Mouse (Mus musculus) adrenal gland, adult 18-20 months (tissue): Measurements from ENCODE around the gene Tmem258. TPM values are rescaled to one million over a fixed set of nuclear protein-coding genes. Genes with fewer than 3 reads are reported as not detected.

Experiments used
- DNase-seq, 2 experiments: peaks; one replicate each; pipeline ENCODE4 v3.0.0; 2021 to 2022; ENCODE audit warnings: low spot score in 2 of 2
- total RNA-seq, 2 experiments: library from RNA; stranded (reverse); gene quantifications; 1 replicate in 1 of 2; 2 replicates in 1 of 2; pipeline ENCODE4 v1.2.3; 2021

Gene Tmem258
- total RNA-seq, 2 experiments from 2014 or later, result 139 to 159 TPM

GRCm38 (mm10) chr19:10219593-10219992 lies 15.8 kb downstream of the Tmem258 start:
- DNase-seq, result no peak

GRCm38 (mm10) chr19:10221585-10221984 lies 17.8 kb downstream of the Tmem258 start:
- no peak for DNase-seq

GRCm38 (mm10) chr19:10222656-10223055 lies 18.8 kb downstream of the Tmem258 start:
- DNase-seq, result no peak

GRCm38 (mm10) chr19:10223561-10223960 lies 19.7 kb downstream of the Tmem258 start:
- DNase-seq, result no peak

- DNase-seq, result no peak
Measured at GRCm38 (mm10) chr19:10224637-10225453, 21.0 kb downstream of the Tmem258 start.

- DNase-seq, result no peak
Measured at GRCm38 (mm10) chr19:10225767-10226166, 22.0 kb downstream of the Tmem258 start.

- no peak for DNase-seq
Measured at GRCm38 (mm10) chr19:10231016-10231415, 27.2 kb downstream of the Tmem258 start.

GRCm38 (mm10) chr19:10231871-10232270 lies 28.1 kb downstream of the Tmem258 start:
- DNase-seq, result no peak

GRCm38 (mm10) chr19:10232327-10233017 lies 28.7 kb downstream of the Tmem258 start:
- no peak for DNase-seq

GRCm38 (mm10) chr19:10235784-10236565 lies 32.2 kb downstream of the Tmem258 start:
- DNase-seq, result no peak

- DNase-seq, result no peak
Measured at GRCm38 (mm10) chr19:10238477-10238876, 34.7 kb downstream of the Tmem258 start.

- DNase-seq, result no peak
Measured at GRCm38 (mm10) chr19:10239419-10239818, 35.6 kb downstream of the Tmem258 start.

- no peak for DNase-seq
Measured at GRCm38 (mm10) chr19:10239975-10240653, 36.3 kb downstream of the Tmem258 start.

- peak; percentile 84 to 85 for DNase-seq
Measured at GRCm38 (mm10) chr19:10240654-10241305, 37.0 kb downstream of the Tmem258 start, which contains the start of gene Myrf. Gene Myrf (minus strand): TSS chr19:10240748.

- DNase-seq, result no peak
Measured at GRCm38 (mm10) chr19:10242916-10243315, 39.1 kb downstream of the Tmem258 start.

GRCm38 (mm10) chr19:10244183-10244582 lies 40.4 kb downstream of the Tmem258 start:
- DNase-seq, result peak; percentile 30 to 59

GRCm38 (mm10) chr19:10247165-10247564 lies 43.4 kb downstream of the Tmem258 start:
- no peak for DNase-seq

GRCm38 (mm10) chr19:10248128-10248527 lies 44.3 kb downstream of the Tmem258 start:
- no peak for DNase-seq
